Mouse (Mus musculus): ENCODE data around the gene Atp1b1.

Atp1b1 gene

DNA sequence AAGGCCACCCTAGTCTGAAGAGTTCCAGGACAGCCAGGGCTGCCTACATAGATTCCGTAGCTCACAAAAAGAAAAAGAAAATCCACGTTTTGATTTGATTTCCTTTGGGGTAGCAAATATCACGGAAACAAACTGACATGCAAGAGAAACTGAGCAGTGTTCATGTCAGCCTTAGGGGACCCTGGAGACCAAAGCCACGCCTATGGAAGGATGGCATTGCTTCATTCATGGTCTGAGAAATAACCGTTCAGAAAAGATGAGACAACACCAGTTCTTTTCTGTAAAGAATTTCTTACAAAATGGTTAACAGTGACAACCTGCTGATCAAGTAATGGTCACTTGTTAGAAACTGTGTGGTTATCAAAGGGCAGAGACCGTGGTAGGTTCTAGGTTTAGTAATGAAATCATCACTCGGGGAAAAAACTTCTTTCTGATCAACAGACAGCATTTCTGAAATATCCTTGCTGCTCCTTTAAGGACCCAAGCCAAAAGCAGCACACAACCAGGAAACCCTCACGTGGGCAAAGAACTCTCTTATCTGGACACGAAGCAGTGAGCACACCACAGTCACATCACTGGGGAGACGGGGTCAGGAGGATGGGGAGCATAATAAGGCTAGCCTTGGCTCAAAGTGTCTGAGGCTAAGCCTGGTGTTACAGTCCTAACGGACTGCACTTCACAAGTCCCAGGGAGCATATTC, 17.3 kb downstream of the Atp1b1 start:
- no peak for DNase-seq (ENCODE audit: low read depth, low spot score)

DNA sequence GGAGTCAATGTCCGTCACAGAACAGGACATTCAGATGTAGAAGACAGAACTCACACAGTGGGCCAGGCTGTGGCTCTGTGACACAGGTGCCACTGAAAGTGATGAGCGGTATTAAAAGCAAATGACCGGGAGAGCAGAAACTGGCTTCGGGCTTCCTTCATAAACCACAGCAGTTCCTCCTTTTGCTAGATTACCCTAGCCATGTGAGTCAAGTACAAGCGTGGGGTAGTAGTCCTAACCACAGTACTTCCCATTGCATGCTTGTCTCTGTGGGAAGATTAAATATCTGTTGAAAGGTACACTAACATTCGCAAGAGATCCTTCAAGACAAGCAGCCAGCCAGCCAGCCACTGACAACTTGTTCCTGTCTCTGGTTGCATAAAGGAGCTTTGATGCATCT, 17.9 kb downstream of the Atp1b1 start:
- DNase-seq (ENCODE audit: low read depth, low spot score): peak; percentile 43

DNA sequence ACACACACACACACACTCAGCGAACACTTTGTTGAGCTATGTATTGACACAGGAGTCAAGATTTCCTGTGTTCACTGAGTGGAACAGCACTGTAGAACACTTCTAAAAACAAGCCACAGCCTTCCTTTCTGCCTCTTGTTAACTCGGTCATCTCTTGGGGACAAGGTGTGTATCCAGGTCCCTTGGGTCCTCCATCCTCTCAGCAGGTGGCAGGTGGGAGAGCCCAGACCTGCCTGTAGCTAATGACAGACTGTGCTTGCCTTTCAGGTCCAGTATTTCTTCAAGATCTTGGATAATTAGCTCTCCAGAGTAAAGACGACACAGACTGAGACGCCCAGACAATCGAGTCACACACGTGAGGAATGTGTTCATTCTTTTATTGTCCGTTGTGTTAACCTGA, 21.4 kb downstream of the Atp1b1 start:
- no peak for DNase-seq (ENCODE audit: low read depth, low spot score)

- DNase-seq (ENCODE audit: low read depth, low spot score): no peak
Observed at GRCm38 (mm10) chr1:164434049-164434448, 24.1 kb downstream of the Atp1b1 start.

- DNase-seq (ENCODE audit: low read depth, low spot score): no peak
Observed at GRCm38 (mm10) chr1:164432649-164433048, 25.5 kb downstream of the Atp1b1 start.

DNA sequence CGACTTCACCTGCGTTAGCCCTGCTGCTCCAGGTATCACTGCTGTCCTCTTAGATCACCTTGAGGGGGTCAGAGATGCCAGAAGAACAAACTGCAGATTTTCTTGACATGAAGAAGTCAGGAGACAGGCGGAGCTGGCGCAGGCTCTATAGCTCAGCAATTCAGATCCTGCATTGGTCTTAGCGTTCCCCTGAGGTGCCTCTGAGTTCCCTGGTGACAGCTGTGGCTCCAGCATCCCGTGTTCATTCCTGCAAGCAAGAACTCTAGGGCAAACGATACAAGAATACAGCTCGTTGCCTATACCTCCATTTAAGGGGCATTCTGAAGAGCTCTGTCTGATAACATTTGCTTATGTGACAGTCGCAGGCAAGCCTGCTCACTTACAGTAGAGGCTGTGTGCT, 29.5 kb downstream of the Atp1b1 start:
- DNase-seq (ENCODE audit: low read depth, low spot score): no peak

DNA sequence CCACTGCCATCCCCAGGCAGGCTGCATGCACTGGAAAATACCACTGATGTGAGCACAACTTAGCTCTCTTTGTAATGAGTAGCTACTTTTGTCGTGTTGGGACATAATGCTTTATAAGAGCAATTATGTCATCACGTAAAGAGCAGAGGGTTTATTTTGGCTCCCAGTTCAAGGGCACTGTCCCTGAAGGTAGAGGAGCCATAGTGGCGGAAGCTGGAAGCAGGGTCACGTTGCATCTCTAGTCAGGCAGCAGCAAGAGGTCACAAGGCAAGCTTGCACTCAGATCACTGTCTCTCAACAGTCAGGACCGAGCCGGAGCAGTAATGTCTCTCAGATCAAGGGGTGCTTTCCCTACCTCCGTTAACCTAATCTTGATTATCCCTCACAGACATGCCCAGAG, 30.4 kb downstream of the Atp1b1 start:
- no peak for DNase-seq (ENCODE audit: low read depth, low spot score)

DNA sequence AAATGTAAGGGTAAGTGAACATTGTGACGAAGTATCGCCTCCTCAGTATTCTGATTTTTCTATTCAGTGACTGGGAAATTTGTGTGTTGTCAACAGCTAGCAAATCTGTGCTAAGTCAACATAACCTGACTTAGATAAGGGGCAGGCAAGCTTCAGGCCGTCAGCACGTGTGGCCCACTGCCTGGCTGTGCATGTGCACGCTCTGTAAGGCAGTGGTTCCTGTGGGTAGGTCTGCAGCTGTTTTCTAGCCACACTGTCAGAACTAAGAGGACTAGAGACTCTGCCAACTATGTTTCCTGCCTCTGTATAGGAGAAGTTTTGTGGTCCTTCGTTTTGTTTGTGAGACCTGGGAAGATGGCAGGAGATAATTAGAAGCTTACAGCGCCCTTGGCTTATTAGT, 31.9 kb downstream of the Atp1b1 start:
- no peak for DNase-seq (ENCODE audit: low read depth, low spot score)

- no peak for DNase-seq (ENCODE audit: low read depth, low spot score)
Observed at GRCm38 (mm10) chr1:164420623-164421354, 37.4 kb downstream of the Atp1b1 start.

GRCm38 (mm10) chr1:164419401-164419800, 38.8 kb downstream of the Atp1b1 start:
- no peak for DNase-seq (ENCODE audit: low read depth, low spot score)

- no peak for DNase-seq (ENCODE audit: low read depth, low spot score)
Observed at GRCm38 (mm10) chr1:164418320-164418719, 39.8 kb downstream of the Atp1b1 start.

- no peak for DNase-seq (ENCODE audit: low read depth, low spot score)
Observed at GRCm38 (mm10) chr1:164417604-164418003, 40.6 kb downstream of the Atp1b1 start.

GRCm38 (mm10) chr1:164416692-164417394, 41.3 kb downstream of the Atp1b1 start:
- DNase-seq (ENCODE audit: low read depth, low spot score): no peak

- DNase-seq (ENCODE audit: low read depth, low spot score): no peak
Observed at GRCm38 (mm10) chr1:164415347-164415751, 42.8 kb downstream of the Atp1b1 start.

DNA sequence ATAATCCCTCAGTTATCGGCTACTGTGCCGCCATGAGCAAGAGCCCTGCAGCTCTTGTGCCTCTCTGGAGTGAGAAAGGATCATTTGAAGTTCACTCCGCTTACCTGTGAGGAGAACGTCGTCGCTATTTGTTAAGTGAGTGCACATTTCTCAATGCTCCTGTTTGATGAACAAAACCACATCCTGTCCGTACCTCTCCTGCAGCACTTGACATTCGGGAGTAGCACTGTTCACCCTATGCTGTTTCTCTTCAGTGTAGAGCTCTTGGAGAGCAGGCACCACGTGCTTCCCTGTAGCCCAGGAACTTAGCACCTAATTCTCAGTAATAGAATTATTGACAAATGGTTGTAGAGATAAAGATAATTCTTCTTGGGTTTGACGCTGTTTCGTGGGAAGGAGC, 44.5 kb downstream of the Atp1b1 start:
- no peak for DNase-seq (ENCODE audit: low read depth, low spot score)

DNA sequence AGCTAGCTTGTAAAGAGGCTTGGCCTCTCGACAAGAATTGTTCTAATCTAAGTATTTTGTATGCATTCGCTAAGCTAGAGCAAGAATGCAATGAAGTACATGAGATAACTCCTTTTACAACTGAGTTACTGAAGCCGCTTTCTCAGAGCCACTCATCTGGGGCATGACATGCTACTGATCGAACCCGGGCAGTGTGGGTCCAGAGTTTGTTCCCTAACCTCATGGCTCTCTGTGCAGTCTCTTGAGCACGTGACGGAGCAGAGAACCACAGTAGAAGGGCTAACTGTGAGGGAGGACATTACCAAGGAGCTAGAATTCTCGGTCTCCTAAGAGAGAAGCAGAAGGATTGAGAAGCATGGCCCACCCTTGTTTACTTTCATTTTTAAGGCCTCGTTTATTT, 45.2 kb downstream of the Atp1b1 start:
- DNase-seq (ENCODE audit: low read depth, low spot score): no peak

DNA sequence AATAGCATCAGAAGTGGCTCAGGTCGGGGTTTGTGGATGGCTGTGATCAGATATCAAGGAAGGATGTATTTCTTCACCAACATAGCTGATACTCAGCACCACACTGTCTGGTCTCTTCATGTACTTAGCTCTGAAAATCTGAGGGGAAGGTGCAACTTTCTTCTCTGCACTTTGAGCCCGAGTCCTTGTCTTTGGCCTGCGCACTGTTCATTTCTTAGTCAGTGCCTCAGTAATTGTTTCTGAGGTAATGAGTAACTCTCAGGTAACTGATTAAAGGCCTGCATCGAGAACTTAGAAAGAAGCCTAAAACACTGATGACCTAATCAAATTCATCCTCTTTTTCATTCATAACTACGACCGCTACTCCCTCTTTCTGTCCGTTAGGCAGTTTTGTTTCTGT, 46.8 kb downstream of the Atp1b1 start:
- DNase-seq (ENCODE audit: low read depth, low spot score): no peak

- no peak for DNase-seq (ENCODE audit: low read depth, low spot score)
Observed at GRCm38 (mm10) chr1:164408655-164409054, 49.5 kb downstream of the Atp1b1 start.

- no peak for DNase-seq (ENCODE audit: low read depth, low spot score)
Observed at GRCm38 (mm10) chr1:164406506-164406905, 51.6 kb downstream of the Atp1b1 start.

GRCm38 (mm10) chr1:164405385-164405802, 52.8 kb downstream of the Atp1b1 start:
- no peak for DNase-seq (ENCODE audit: low read depth, low spot score)

DNA sequence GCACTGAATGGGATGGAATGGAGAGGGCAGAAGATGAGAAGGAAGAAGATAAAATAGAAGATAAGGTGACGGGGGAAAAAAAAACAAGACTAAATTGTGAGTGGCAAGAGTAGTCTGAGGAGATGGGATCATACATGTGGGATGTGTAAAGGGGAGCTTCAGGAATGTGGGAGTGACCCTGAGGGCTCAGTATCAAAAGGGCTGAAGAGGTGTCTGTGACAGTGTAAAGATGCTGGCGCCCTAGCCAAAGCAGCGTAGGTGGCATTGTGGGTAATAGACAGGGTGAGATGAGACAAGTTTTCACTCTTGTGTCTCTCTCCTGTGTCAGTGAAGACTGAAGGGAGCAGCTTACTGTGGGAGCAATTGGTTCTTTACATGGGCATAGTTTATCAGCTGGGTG, 58.6 kb downstream of the Atp1b1 start:
- DNase-seq (ENCODE audit: low read depth, low spot score): no peak

- DNase-seq (ENCODE audit: low read depth, low spot score): no peak
Observed at GRCm38 (mm10) chr1:164397672-164398071, 60.5 kb downstream of the Atp1b1 start.
